Mouse (Mus musculus) liver, adult 2 months (tissue): ENCODE measurements around the gene Cst11.

ENCODE experiments used
- CTCF ChIP-seq: fragments of 200-500 bp; IDR thresholded peaks from 2 replicates; pipeline ENCODE4 v1.5.1; 2011; ENCODE audit warnings: low read depth, low read length, control low read depth
- POLR2A ChIP-seq: fragments of 200-500 bp; IDR thresholded peaks from 2 replicates; pipeline ENCODE4 v1.6.1; 2011; ENCODE audit warnings: low read length, control low read depth; ENCODE audit not compliant: insufficient read depth; ENCODE audit errors: extremely low read depth

DNA sequence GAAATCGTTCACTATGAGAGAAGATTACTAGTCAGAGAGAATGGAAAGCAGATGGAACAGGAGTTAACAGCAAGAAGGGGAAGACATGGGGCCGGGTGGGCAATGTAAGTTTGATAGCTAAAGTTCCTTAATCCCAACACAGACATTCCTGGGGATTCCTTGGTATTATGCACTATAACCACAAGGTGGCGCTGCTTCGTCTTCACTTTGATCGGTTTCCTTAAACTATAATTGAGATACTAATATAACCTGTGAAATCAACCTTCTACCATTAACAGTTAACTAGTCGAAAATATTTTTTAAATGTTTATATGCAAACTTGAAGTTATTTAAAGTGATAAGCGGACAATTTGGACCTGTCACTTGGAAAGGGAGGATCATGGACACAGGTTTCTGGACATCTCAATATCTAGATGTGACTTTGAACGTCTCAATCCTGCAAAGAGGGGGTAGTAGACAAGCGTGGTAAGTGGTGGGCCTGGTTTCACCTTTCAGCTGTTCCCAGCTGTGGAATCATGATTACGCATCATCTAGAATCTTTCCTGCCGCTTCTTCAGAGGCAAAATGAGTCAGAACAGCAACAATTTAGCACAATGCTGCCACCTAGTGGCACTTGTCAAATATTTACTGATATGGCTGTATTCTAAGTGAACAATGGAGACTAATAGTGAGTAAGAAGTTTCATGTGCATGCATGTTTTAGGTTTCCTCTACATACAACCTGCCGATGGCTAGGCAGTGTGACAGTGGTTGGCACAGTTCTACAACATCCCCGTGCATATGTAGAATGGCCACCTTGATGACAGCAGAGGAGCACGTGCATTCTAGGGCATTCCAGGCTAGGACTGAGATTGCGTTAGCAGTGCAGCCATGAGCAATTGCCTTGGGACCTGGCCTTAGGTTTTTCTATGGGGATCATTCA is 19.1 kb downstream of the Cst11 start:
- peak; percentile 44 for TF ChIP-seq CTCF
- TF ChIP-seq POLR2A = no peak
